Mouse (Mus musculus) spleen, postnatal 0 days (tissue): Measurements from ENCODE around the gene Nox3. TPM values are rescaled to one million over a fixed set of nuclear protein-coding genes. Genes with fewer than 3 reads are reported as not detected.

ENCODE experiments used
- polyA plus RNA-seq: library from polyadenylated mRNA; unstranded; fragments of >200 nt; fragmentation: Nextera tagmentation; extraction: Ambion mirVana; gene quantifications from 2 replicates; pipeline ENCODE4 v1.2.1, GENCODE M21; 2015

Nox3 gene
- polyA plus RNA-seq = not detected in 2 replicates

DNA sequence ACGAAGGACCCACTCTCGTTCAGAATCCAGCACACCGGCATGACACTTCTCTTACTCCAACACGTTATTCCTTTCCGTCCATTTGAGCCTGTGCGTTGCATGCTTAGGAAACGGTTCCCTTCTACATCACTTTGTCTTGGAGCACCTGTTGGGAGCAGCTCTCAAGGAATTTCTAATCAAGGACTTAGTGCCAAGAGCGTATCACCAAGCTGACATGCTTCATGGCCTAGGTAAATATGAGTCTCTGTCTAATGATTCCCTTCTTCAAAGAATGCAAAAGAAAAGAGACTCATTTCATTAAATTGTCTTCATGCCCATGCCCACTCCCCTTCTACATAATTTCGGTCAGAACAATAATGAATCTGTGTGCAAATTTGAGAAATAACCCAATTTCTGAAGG is at the start of gene Nox3:
Gene Nox3 (minus strand): TSS at position 101 of the 400 bp plus-strand sequence.

Other genes with a start within 250 kb of the Nox3 start
- gene Cldn20, start 163.7 kb downstream of the Nox3 start, polyA plus RNA-seq = not detected in 2 replicates
- 11.1 and 13.3 TPM in 2 replicates for gene Tfb1m, start 138.5 kb downstream of the Nox3 start, polyA plus RNA-seq